Mouse (Mus musculus): ENCODE data around the gene Cpne6. TPM values are rescaled to one million over a fixed set of nuclear protein-coding genes. Genes with fewer than 3 reads are reported as not detected.
A peak's percentile ranks its signal among the peaks of the same experiment; 100 is the strongest.

Cpne6 gene
- total RNA-seq (2021) (not detected), polyA plus RNA-seq (2012; rRNA removed) (0.13 and 0.33 TPM in 2 replicates)
- long read RNA-seq = 0 reads

DNA sequence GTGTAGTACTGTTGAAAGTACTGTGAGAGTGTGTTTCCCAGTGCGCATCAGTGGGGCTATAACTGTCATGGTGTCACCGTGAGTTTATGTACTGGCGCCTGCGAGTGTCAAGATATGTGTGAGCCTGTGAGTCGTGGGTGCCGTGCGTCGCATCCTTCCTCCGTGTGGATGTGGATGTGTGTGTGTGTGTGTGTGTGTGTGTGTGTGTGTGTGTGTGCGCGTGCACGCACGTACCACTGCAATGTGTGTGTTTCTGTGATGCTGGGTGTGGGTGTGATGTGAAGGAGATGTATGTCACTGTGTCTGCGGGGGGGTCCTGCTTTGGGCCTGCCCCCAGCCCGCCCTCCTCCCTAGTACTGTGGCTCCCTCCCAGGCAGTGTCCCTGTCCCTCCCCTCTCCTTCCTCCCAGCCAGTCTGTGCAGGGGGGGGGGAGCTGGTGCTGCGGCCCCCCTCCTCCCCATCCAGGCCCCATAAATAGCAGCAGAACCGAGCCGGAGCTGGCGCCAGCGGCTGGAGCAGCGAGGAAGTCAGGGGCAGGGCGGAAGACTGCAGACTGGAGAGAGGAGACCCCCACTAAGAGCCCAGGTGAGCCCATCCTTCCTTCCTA is at the start of gene Cpne6:
Gene Cpne6 (plus strand): TSS at position 321 of the 607 bp plus-strand sequence.
- DNase-seq = no peak

DNA sequence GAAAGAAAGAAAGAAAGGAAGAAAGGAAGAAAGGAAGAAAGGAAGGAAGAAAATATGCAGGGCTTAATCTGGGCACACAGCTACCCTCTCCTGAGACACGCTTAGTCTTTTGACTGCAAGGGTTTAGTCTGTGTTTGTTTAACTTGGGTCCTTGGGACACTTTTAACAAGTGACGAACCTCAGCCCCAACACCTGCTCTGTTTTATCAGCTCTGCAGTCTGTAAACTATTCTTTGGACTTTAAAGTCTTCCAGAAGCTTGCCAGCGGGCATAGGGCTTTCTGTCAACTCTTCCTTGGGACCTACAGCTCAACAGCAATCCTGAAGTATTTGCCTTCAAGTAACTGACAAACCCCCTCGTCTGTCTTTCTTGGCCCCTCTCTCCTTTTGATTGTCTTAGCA is 48.5 kb upstream of the Cpne6 start:
- DNase-seq = no peak

GRCm38 (mm10) chr14:55466481-55466880 is 43.8 kb upstream of the Cpne6 start:
- DNase-seq = no peak

- DNase-seq = no peak
Measured at GRCm38 (mm10) chr14:55467108-55467507, 43.1 kb upstream of the Cpne6 start.

DNA sequence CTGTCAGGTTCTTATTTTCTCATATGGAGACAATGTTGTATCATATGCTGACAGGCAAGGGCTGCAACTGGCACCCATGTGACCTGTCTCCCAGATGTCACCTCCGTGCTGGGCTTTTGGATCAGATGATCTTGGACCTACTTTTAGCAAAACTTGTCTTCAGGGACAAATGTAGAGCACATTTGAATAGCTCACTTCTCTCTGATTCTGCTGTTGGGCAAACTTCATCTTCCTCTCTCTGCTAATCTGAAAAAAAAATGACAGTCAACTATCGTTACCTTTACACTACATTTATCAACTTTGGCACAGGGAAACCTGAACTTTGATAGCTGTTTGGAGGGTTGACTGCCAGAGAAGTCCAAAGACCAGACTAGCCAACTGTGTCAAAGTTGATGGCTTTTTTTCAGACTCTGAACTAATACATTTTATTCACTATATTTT is 41.9 kb upstream of the Cpne6 start:
- DNase-seq = no peak

DNA sequence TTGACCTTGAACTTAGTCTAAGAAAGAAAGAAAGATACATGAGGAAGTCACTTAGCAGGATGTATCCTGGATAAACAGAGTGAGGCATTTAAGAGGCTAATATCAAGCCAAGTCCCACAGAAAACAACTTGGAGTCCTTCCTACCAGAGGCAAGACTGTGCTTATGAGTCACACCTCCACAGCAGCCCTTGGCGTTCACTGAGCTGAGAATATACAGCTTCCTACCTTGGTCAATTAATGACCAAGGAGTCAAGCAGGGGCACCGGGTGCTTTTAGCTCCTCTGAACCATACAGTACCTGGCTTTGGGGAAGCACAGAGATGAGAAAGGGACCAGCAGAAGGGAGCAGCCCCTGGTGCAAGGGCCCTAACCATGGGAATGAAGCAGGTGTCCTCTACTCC is 41.2 kb upstream of the Cpne6 start:
- DNase-seq = no peak

- DNase-seq = no peak
Measured at GRCm38 (mm10) chr14:55469821-55470220, 40.4 kb upstream of the Cpne6 start.

DNA sequence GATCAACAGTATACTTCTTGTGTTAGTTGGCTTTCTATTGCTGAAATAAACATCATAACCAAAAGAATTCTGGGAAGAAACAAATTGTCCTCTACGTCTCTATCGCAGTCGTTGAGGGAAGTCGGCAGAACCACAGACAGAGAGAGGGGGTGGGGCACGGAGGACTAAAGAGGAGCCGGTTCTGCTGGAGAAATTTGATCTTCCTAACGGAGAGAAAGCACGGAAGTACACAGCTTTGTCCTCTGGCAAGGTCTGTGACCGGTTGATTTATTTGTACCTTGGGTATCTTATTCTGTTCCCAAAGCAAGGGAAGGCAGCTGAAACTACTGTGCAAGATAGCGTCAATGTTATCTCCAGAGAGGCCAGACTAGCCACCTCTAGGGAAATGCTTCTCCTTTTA is 39.4 kb upstream of the Cpne6 start:
- no peak for DNase-seq

DNA sequence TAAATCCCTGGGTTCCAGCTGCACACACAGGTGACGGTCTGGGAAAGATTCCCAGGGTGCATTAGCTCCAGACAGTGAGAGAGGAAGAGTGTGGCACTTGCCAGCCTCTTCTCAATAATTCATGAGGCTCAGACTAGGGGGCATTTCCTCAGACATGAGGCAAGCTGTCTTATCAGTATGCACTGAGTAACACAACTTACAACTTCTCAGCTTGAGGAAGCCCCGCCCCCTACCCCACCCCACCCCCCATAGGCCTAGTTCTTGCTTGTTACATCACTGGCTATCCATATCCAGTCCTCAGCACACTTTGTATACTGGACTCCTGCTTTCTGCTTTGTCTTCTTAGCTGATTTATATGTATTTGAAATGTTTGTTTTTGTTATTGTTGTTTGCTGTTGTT is 34.6 kb upstream of the Cpne6 start:
- no peak for DNase-seq

DNA sequence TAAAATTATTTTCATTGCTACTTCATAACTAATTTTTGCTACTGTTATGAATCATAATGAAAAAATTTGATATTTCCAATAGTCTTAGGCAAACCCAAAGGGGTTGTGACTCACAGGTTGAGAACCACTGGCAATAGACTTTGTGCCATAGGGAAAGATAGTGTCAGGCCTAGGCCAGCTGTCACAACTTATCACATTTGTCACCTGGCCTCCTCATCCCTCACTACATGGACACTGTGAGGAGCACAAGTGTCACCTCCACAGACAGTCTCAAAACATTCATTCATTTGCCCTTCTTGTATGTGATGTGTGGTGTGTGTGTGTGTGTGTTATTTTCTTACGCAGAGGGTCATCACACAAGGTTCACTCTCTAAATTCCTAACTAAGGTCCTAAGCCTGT is 32.8 kb upstream of the Cpne6 start:
- DNase-seq = no peak

DNA sequence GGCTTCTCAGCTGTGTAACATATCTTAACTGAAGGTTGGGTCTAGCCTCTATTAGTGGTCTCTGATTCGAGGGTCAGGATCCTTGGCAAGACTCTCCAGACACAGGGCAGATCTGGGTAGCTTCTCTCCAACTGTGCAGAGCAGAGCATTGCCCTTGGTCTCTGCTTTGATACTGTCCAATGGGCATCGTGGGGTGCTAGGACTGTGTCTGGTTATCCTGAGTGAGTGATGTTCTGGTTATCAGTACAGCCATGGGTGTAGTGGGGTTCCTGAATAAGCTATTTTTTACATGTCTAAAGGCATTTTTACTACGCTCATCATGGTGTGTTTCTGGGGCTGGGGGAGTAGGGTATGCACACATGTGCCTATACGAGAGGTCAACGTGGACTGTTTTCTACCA is 32.4 kb upstream of the Cpne6 start:
- no peak for DNase-seq

DNA sequence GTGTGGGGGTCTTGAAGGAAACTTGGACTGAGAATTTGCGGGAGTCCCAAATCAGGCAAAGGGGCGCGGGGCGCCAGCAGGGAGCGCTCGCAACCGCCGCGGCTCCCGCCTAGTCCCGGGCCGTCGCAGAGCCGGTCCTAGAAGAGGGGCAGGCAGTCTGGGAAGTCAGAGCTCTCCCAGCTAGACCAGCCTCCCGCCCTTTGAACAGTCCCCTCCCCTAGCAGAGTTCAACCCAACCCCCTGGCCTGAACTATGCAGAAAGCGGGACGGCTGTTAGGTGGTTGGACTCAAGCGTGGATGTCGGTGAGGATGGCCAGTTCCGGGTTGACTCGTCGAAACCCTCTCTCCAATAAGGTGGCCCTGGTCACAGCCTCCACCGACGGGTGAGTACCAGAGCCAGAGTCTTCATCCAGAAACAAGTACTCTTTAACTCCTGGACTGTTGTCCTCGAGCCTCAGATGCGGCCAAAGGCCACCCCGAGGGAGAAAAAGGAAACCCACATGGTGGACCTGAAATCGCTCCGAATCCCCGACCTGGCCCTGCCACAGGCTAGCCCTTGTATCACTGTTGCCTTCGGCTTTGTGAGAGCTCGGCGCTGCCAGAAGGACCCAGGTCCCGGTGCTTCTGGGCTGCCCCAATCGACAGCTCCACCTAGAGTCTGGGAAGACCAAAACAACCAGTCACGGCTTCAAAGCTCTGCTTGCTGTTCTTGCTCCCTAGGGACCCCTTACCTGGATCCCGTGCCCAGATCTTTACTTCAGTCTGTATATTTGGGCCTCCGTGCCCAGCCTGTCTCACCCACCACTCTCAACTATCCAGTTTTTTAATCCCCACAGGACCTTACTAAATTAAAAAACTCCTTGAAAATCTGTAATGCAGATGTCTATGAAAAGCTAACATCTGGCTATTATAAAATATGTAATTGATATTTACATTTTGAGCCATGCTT is 31.3 kb upstream of the Cpne6 start, which contains the start of gene Dhrs4:
Gene Dhrs4 (plus strand): TSS at position 108 of the 949 bp plus-strand sequence.
- peak; percentile 89 for DNase-seq

DNA sequence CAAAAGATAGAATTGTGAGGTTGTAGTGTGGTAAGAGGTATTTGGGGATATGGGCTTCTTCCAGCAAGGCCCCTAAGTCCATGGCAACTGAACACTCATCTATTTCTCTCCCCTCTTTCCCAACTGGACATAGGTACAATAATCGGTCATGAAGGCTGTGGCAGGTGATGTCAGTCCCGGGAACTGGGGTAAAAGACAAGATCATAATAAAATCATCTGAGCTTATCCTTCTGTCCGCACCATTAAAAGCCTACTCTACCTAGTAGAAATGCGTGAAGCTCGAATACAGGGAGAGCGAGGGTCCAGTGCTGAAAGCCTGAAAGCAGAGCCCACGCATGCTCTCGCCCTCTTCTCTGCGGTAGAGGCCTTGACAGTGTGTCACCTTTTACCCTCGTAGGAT is 30.6 kb upstream of the Cpne6 start:
- no peak for DNase-seq

GRCm38 (mm10) chr14:55484430-55485085 is 25.7 kb upstream of the Cpne6 start:
- no peak for DNase-seq

DNA sequence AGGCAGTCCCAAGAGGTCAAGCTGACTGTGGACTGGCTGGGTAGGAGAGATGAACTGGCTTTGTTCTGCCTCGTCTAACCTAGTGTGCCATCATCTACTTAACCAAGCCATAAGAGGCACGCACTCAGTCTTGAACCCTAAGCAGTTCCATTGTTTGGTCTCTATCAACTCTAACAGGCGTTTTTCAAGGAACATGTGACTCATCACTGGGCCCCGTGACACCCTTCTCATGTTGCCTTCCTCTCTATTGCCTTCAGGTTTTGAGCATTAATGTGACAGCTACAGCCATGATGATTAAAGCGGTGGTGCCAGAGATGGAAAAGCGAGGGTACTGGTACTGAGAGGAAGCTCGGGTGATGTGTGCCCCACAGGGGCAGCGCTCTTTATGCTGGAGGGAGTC is 23.4 kb upstream of the Cpne6 start:
- DNase-seq = no peak

- DNase-seq = peak; percentile 78
Measured at GRCm38 (mm10) chr14:55490361-55491201, 19.7 kb upstream of the Cpne6 start, which contains the start of gene Carmil3. Carmil3 (plus strand) TSS chr14:55490651.

DNA sequence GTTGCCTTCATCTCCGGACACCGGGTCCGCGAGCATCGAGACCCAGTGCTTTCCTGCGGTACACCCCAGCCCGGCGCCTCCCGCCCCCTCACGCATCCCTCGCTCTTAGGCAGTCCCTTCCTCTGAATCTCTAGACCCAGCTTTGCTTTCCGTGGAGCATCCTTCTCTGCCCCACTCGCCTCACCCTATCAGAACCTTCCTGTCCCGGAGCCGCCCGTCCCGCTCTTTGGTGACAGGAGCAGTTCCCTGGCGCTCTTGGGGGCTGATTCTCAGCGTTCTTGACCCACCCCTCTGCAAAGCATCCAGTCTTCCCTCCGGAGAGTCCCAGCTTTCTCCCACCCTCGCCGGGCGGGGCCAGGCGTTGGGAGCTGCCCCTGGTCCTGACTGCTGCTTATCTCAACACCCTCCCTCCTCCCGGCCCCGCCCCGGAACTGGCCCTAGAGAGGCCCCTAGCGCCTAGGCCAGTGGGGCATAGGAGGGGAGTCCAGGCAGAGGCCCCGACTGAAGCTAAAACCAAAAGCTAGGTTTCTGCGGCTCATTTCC is 18.9 kb upstream of the Cpne6 start:
- peak; percentile 69 for DNase-seq

GRCm38 (mm10) chr14:55492103-55492502 is 18.1 kb upstream of the Cpne6 start:
- DNase-seq = no peak

DNA sequence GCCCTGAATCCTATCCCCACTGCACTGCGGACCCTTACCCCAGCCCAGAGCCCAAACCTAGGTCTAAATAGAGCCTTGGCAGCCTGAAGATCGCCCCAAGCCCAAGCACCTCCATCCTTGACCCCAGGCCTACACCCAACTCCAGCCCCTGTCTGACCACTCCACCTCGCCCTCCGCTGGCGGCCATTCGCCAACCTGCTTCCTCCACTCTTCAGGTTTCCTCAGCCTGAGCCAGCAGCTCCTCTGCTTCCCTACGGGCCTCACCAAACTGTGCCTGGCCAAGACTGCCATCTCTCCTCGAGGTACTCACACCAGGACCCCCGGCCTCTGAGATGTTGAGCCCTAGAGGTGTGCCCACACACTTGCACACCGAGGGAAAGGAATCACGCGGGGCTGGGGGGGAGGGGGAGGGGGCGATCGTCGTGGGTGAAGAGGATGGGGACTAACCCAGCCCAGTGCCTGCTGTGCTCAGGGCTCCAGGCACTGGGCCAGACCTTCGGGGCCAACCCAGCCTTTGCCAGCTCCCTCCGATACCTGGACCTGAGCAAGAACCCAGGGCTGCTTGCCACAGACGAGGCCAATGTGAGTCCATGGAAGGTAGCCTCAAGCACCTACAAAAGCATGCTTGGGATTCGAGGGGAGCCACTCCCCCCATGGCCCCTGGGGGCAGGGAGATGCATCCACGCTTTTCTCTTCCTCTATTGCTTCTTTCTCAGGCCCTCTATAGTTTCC is 14.6 kb upstream of the Cpne6 start:
- no peak for DNase-seq

DNA sequence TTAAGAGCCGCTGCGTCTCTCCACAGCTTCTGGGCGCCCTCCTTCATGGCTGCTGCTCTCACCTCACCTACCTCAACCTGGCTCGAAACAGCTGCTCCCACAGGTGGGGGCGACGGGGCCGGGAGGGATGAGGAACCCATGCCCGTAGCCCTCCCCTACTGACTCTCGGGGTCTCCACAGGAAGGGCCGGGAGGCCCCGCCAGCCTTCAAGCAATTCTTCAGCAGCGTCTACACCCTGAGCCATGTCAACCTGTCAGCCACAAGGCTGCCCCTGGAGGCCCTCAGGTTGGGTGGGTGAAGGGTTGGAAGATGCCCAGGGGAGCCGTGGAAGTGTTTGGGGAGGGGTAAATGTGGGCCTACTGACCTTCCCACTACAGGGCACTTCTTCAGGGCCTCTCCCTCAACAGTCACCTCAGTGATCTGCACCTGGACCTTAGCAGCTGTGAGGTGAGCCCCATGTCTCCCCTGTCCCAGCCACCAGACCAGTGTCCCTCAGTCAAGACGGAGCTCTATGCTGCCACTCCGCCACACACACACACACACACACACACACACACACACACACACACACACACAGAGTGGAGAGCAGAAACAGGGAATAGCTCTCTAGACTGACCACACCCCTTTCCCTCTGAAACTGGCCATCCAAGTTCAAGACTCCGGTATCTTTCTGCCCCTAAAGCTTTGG is 13.3 kb upstream of the Cpne6 start:
- DNase-seq = no peak
